In genomic region chr14:100720667-100721066, GRCm38 (mm10) we compare ENCODE assay signal across 22 mouse cellular contexts.
DNase-seq lines count a peak whose midpoint lies in the region; ATAC-seq and TF ChIP-seq lines count a peak whose summit lies in the region.
"Had no signal": no experiment of that assay in that cellular context is flagged by ENCODE, and none has a peak within 500 bp of the region (broad histone marks: within the 10 kb centered on the region; RNA-seq: fewer than 3 reads in every experiment).

No protein-coding gene starts in this region.

- no peak for TF ChIP-seq CTCF in brain, embryonic 14.5 days (IDR thresholded peaks at IDR 0.05; ENCODE audit: borderline replicate concordance, extremely low read depth, insufficient read depth, insufficient read length)
- TF ChIP-seq CTCF in hindbrain, postnatal 0 days (IDR thresholded peaks at IDR 0.05; ENCODE audit: low read depth) = no peak

- H3K4me1 ChIP-seq in midbrain, embryonic 11.5 days (ENCODE audit: control insufficient read depth, insufficient read depth, low read length) = no peaks in the 10 kb centered on the region; the same call in 1 of the 2 replicates
- H3K4me1 ChIP-seq in midbrain, embryonic 15.5 days = 0 out of 2 replicates have a peak, but pooled peaks cover 4% of the 10 kb centered on the region
- H3K4me1 ChIP-seq in forebrain, embryonic 12.5 days = peaks cover 7% of the 10 kb centered on the region; the same call in 1 of the 2 replicates
- no peaks in the 10 kb centered on the region for H3K4me1 ChIP-seq in hindbrain, postnatal 0 days (ENCODE audit: insufficient read depth, low read length)
- H3K4me1 ChIP-seq: embryonic facial prominence, embryonic 12.5 days; limb, embryonic 12.5 days had no signal

- H3K27me3 ChIP-seq in midbrain, embryonic 11.5 days (ENCODE audit: control insufficient read depth, insufficient read depth, low read length) = no peaks in the 10 kb centered on the region
- H3K27me3 ChIP-seq in midbrain, embryonic 15.5 days (replicated peaks) = no peaks in the 10 kb centered on the region
- H3K27me3 ChIP-seq in forebrain, embryonic 12.5 days = no peaks in the 10 kb centered on the region
- H3K27me3 ChIP-seq in hindbrain, postnatal 0 days (ENCODE audit: insufficient read depth, low read length) = no peaks in the 10 kb centered on the region
- H3K27me3 ChIP-seq: embryonic facial prominence, embryonic 12.5 days; limb, embryonic 12.5 days had no signal

- intact Hi-C loops in left cerebral cortex, postnatal 36 days (cut with DNase I) = no loop called here

- H3K4me2 ChIP-seq in midbrain, embryonic 11.5 days = no peak overlapping the region
- no peak overlapping the region for H3K4me2 ChIP-seq in midbrain, embryonic 15.5 days
- H3K4me2 ChIP-seq in forebrain, embryonic 12.5 days = no peak overlapping the region
- H3K4me2 ChIP-seq in hindbrain, postnatal 0 days (ENCODE audit: low read depth, low read length) = no peak overlapping the region
- H3K4me2 ChIP-seq: embryonic facial prominence, embryonic 12.5 days; limb, embryonic 12.5 days; liver, embryonic 11.5 days had no signal

- DNase-seq in midbrain, embryonic 11.5 days (ENCODE audit: low spot score, missing footprints) = no peak
- DNase-seq in brain, embryonic 14.5 days (ENCODE audit: low read depth) = peak; percentile 78
- DNase-seq in hindbrain, postnatal 0 days (ENCODE audit: low spot score) = peak; percentile 6
- no peak for DNase-seq in yolk sac, embryonic 10.5 days (ENCODE audit: low spot score)
- no peak for DNase-seq in left cerebral cortex, postnatal 36 days (ENCODE audit: low spot score in 2 of 2)
- DNase-seq: adrenal gland, adult 2 months; cerebellum, adult 11-12 months; cerebellum, postnatal 10 days; gastrocnemius, adult 2 months; heart, postnatal 4 days; kidney, adult 8-10 months; kidney, postnatal 10 days; liver, postnatal 0 days; lung, postnatal 10 days; thymus, adult 2 months had no signal

- no peaks in the 10 kb centered on the region for H3K36me3 ChIP-seq in midbrain, embryonic 11.5 days (ENCODE audit: control insufficient read depth, insufficient read depth, low read length)
- H3K36me3 ChIP-seq in midbrain, embryonic 15.5 days (replicated peaks) = no peaks in the 10 kb centered on the region
- H3K36me3 ChIP-seq in forebrain, embryonic 12.5 days (replicated peaks) = no peaks in the 10 kb centered on the region
- H3K36me3 ChIP-seq in hindbrain, postnatal 0 days (ENCODE audit: insufficient read depth, low read length) = no peaks in the 10 kb centered on the region
- H3K36me3 ChIP-seq: embryonic facial prominence, embryonic 12.5 days; heart, embryonic 10.5 days; limb, embryonic 12.5 days had no signal

- no peaks in the 10 kb centered on the region for H3K9me3 ChIP-seq in midbrain, embryonic 11.5 days (ENCODE audit: control insufficient read depth, low read length)
- H3K9me3 ChIP-seq in midbrain, embryonic 15.5 days = no peaks in the 10 kb centered on the region
- H3K9me3 ChIP-seq in forebrain, embryonic 12.5 days = no peaks in the 10 kb centered on the region
- H3K9me3 ChIP-seq in hindbrain, postnatal 0 days (ENCODE audit: low read length) = 0 out of 2 replicates have a peak, but pooled peaks cover 4% of the 10 kb centered on the region
- H3K9me3 ChIP-seq: embryonic facial prominence, embryonic 12.5 days; heart, embryonic 10.5 days had no signal

- H3K4me3 ChIP-seq in midbrain, embryonic 11.5 days (ENCODE audit: low read depth, low read length) = no peak overlapping the region
- H3K4me3 ChIP-seq in midbrain, embryonic 15.5 days = no peak overlapping the region
- H3K4me3 ChIP-seq in forebrain, embryonic 12.5 days (replicated peaks) = no peak overlapping the region
- no peak overlapping the region for H3K4me3 ChIP-seq in hindbrain, postnatal 0 days (ENCODE audit: low read length)
- H3K4me3 ChIP-seq: embryonic facial prominence, embryonic 12.5 days; gastrocnemius, adult 2 months; heart, embryonic 10.5 days; limb, embryonic 12.5 days had no signal

- 32% methylated on average over 1 of the region's 1 CpGs for WGBS in midbrain, embryonic 11.5 days
- WGBS in midbrain, embryonic 15.5 days = 16% methylated on average over 1 of the region's 1 CpGs
- WGBS in forebrain, embryonic 12.5 days = 42% methylated on average over 1 of the region's 1 CpGs
- WGBS in hindbrain, postnatal 0 days = 19% methylated on average over 1 of the region's 1 CpGs

- H3K27ac ChIP-seq in midbrain, embryonic 11.5 days (ENCODE audit: low read depth, low read length) = no peak overlapping the region
- H3K27ac ChIP-seq in midbrain, embryonic 15.5 days = no peak overlapping the region
- no peak overlapping the region for H3K27ac ChIP-seq in forebrain, embryonic 12.5 days
- no peak overlapping the region for H3K27ac ChIP-seq in hindbrain, postnatal 0 days
- H3K27ac ChIP-seq: embryonic facial prominence, embryonic 12.5 days; gastrocnemius, adult 2 months; heart, embryonic 10.5 days; limb, embryonic 12.5 days; stomach, postnatal 0 days had no signal

- no peak for TF ChIP-seq POLR2A in brain, embryonic 14.5 days (IDR thresholded peaks at IDR 0.05; ENCODE audit: borderline replicate concordance, extremely low read depth, insufficient read depth, insufficient read length, poor library complexity, severe bottlenecking)

- ATAC-seq in midbrain, embryonic 11.5 days (ENCODE audit: low FRiP score) = peak; percentile 82; the same call in 1 of the 2 replicates
- ATAC-seq in midbrain, embryonic 15.5 days (replicated peaks) = no peak
- ATAC-seq in forebrain, embryonic 12.5 days (ENCODE audit: low FRiP score) = peak; percentile 73; the same call in 1 of the 2 replicates
- ATAC-seq in hindbrain, postnatal 0 days = no peak
- ATAC-seq: liver, postnatal 0 days had no signal

- H3K9ac ChIP-seq in midbrain, embryonic 11.5 days (ENCODE audit: low read length) = no peak overlapping the region
- no peak overlapping the region for H3K9ac ChIP-seq in midbrain, embryonic 15.5 days
- H3K9ac ChIP-seq in forebrain, embryonic 12.5 days = no peak overlapping the region
- H3K9ac ChIP-seq in hindbrain, postnatal 0 days (replicated peaks; ENCODE audit: low read length) = no peak overlapping the region
- H3K9ac ChIP-seq: embryonic facial prominence, embryonic 12.5 days; limb, embryonic 12.5 days; liver, postnatal 0 days had no signal

Comparison
In these comparisons a context has a peak if more than half of its experiments do, and no peak if none do; other contexts are left out.
1. ATAC-seq: peak in midbrain, embryonic 11.5 days (single experiment) and forebrain, embryonic 12.5 days (single experiment); none in midbrain, embryonic 15.5 days (single experiment) and hindbrain, postnatal 0 days (single experiment).
2. DNase-seq: peak in brain, embryonic 14.5 days (single experiment) and hindbrain, postnatal 0 days (single experiment); none in midbrain, embryonic 11.5 days (single experiment), yolk sac, embryonic 10.5 days (single experiment) and left cerebral cortex, postnatal 36 days (0 of 2).